Mouse (Mus musculus) spleen, adult 2 months (tissue): ENCODE measurements at regions not wholly inside any gene's neighbourhood (a gene's known extent, or its start where the extent isn't known, plus 50 kb on each side); places are given as distances from the start of the nearest gene placed in this dataset.

Experiments
- CTCF ChIP-seq: fragments of 200-500 bp; IDR thresholded peaks from 2 replicates; pipeline ENCODE4 v1.5.1; 2011; ENCODE audit warnings: mild to moderate bottlenecking, inconsistent platforms; ENCODE audit not compliant: insufficient read depth, insufficient read length, insufficient replicate concordance; ENCODE audit errors: extremely low read depth
- POLR2A ChIP-seq: fragments of 200-500 bp; IDR thresholded peaks from 2 replicates; pipeline ENCODE4 v1.6.1; 2011; ENCODE audit warnings: low read depth, low read length, inconsistent platforms

DNA sequence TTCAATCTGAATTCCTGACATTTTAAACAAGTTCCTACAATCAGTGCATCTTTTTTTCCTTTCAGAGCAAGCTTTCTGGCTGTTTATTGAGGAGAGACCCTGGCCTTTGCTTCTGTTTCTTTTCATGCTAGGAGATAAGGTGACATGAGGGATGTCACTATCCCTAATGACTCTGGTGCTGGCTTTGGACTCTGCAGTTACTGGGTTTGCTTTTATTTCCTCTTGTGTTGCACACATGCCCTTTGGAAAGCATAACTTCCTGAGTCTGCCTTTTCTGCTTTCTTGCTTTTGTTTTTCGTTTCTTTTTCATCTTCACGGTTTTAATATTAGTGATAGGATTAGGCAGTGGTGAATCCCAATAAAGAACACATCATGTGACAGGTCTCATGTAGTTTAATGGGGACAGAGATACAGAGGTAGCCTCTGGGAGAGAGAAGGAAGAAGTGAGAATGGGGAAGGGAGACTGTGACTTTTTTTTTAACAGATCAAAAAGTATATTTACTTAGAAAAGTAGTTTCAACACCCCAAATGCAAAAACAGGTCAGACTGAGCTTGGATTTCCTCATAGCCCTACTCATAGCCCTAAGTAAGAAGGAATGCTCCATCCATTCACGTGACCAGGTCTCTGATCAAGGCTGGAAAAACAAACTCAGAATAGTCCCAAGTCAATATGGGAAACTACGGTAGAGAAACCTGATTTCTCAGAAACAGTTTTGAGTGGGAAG is 61.1 kb upstream of the Itga1 start:
- TF ChIP-seq POLR2A (no peak), CTCF (no peak)
